Mouse (Mus musculus) embryo, embryonic 10.5 days (tissue): ENCODE results near the gene Inpp5f.

ENCODE experiments used
- DNase-seq: peaks from one replicate; pipeline ENCODE4 v3.0.0-alpha.2; 2015; ENCODE audit warnings: low spot score

The Inpp5f gene

DNA sequence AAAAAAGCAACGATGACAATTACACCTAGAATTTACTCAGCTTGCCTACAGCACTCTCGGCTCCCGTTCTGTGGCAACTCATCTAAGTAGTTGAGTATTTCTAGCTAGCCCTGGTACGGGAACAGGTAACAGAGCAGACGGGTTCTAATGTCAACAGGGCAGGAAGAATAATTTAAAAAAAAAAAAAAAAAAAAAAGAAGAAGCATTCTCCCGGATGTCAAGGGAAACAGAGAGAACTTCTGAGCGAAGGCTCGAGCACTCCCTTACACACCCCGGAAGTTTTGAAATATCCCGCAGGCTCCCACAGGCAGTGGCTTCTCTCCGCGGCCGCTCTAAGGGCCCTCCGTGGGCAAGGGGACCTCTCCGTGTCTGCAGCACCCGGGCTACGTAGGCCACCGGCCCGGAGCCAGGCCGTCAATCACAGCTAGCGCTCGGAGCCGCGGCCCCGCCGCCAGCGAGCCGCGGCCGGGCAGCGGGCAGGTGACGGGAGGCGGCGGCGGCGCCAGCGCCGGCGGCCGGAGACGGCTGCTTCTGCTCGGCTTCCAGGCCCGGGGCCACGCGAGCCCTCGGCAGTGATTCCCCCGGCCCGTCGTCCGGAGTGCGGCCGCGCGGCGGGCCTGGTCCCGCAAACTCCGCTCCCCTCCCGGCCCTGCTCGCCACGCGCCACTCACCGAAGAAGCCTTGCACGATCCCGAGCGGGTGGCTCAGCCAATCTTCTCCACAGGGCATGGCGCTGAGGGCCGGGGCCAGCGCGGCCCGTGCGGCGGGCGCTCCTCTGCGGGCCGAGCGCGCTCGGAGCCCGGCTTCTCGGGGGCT lies 128.5 kb downstream of the Inpp5f start:
- peak; percentile 40 for DNase-seq

DNA sequence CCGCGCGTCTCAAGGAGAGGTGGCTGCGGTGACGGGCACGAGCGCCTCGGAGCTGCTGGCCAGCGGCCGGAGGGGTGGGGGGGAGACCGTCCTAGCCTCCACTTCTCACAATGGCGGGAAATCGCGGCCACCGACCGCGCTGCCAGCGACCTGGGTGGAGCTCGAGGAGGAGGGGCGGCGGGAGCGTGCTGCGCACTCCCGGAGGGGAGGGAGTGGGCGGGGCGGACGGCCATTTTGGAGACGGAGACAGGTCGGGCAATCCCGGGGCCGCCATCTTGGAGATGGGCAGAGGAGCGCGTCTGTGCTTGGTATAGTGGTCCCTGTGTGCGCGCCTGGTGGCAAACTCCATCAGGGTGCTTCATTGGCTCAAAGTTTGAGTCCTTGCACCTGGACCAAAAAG lies 129.2 kb downstream of the Inpp5f start, which contains the start of gene Mcmbp:
Mcmbp (minus strand) TSS at position 162 of the 400 bp plus-strand sequence.
- peak; percentile 97 for DNase-seq

DNA sequence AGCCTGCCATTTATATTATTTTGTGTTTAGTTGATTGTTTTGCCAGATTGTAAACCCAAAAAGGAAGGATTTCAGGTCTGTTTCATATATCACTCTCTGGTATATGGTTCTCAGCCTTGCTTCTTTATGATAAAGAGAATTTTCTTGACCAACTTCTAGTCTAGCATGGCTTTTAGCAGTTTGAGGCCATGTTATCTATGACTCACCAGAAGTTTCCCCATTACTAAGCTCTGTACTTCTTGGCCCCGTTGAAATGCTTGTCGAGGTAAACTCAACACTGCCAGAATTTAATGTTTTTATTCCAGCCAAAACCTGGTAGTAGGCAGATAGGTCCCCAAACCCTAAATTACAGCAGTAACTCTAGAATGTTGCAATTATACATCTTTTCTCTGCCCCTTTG lies 132.8 kb downstream of the Inpp5f start:
- no peak for DNase-seq

DNA sequence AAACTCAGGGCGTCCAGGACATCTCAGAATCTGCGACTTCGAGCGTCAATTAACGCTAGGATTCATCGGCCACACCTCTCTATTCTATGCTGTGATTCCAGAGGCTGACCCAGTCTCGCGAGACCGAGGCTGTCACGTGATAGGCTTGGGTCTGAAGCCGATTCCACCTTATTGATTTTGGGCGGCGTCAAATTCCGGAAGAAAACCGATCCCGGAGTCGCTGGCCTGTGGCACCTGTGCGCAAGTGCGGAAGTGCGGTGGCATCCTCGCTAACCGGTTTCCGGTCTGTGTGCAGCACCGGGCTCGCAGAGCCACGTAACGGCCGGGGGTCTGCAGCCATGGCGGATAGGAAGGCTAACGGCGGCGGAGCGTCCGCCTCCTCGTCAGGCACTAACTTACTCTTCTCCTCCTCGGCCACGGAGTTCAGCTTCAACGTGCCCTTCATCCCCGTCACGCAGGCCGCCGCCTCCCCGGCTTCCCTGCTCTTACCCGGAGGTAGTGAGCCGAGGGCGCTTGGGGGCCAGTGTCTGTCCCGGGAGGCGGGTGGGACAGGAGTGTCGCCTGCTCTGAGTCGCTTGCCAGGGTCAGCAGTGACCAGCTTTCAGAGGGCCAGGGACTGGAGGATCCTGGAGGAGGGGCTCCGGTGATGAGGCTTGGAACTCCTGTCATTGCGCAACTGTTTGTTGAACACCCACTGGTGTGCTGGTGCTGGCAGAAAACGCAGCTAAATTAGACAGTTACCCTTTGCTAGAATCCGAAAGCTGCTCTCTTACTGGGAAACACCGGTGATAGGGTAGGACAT lies 133.8 kb downstream of the Inpp5f start, which contains the start of gene Sec23ip:
Sec23ip (plus strand) TSS at position 260 of the 802 bp plus-strand sequence.
- peak; percentile 100 for DNase-seq
